Mouse (Mus musculus): ENCODE data around the gene Agxt2. TPM values are rescaled to one million over a fixed set of nuclear protein-coding genes. Genes with fewer than 3 reads are reported as not detected.

The Agxt2 gene
- 3.4 and 4.9 TPM in 2 replicates for polyA plus RNA-seq (2015; fragmentation: Nextera tagmentation; extraction: Ambion mirVana)

GRCm38 (mm10) chr15:10358039-10358948 is at the start of gene Agxt2:
TSS of gene Agxt2 (plus strand) at chr15:10358532.
- 82% methylated on average over 9 of the region's 9 CpGs for WGBS
- peak within 1 kb of the TSS; percentile 35 for H3K27ac ChIP-seq (ENCODE audit: low read length)
- H3K9me3 ChIP-seq (ENCODE audit: low read length) = no peaks in the 10 kb centered on the region
- no peak within 1 kb of the TSS for H3K4me2 ChIP-seq (replicated peaks; ENCODE audit: low read depth, low read length)
- H3K27me3 ChIP-seq (ENCODE audit: insufficient read depth, low read length) = no peaks in the 10 kb centered on the region
- no peak within 1 kb of the TSS for H3K9ac ChIP-seq (replicated peaks; ENCODE audit: low read length)
- peak; percentile 73; the same call in 1 of the 2 replicates for ATAC-seq (ENCODE audit: low FRiP score, low TSS enrichment)
- no peaks in the 10 kb centered on the region for H3K4me1 ChIP-seq (ENCODE audit: insufficient read depth, low read length)
- no peak within 1 kb of the TSS for H3K4me3 ChIP-seq (ENCODE audit: low read length)
- H3K36me3 ChIP-seq (ENCODE audit: insufficient read depth, low read length) = no peaks in the 10 kb centered on the region

- Histone ChIP-seq H3K27ac (ENCODE audit: low read length) (no peak overlapping the region), H3K9ac (replicated peaks; ENCODE audit: low read length) (no peak overlapping the region), H3K36me3 (ENCODE audit: insufficient read depth, low read length) (no peaks in the 10 kb centered on the region), H3K4me1 (ENCODE audit: insufficient read depth, low read length) (no peaks in the 10 kb centered on the region), H3K4me3 (ENCODE audit: low read length) (no peak overlapping the region), H3K9me3 (ENCODE audit: low read length) (no peaks in the 10 kb centered on the region), H3K4me2 (replicated peaks; ENCODE audit: low read depth, low read length) (no peak overlapping the region), H3K27me3 (ENCODE audit: insufficient read depth, low read length) (no peaks in the 10 kb centered on the region)
- WGBS = 28% methylated on average over 5 of the region's 5 CpGs
- ATAC-seq (ENCODE audit: low FRiP score, low TSS enrichment) = no peak
Observed at GRCm38 (mm10) chr15:10311826-10312225, 46.5 kb upstream of the Agxt2 start.

GRCm38 (mm10) chr15:10313522-10314455 is 44.5 kb upstream of the Agxt2 start:
- H3K9ac ChIP-seq (replicated peaks; ENCODE audit: low read length) = no peak overlapping the region
- no peak overlapping the region for H3K27ac ChIP-seq (ENCODE audit: low read length)
- H3K4me2 ChIP-seq (replicated peaks; ENCODE audit: low read depth, low read length) = no peak overlapping the region; the same call in 1 of the 2 replicates
- H3K27me3 ChIP-seq (ENCODE audit: insufficient read depth, low read length) = no peaks in the 10 kb centered on the region
- no peak overlapping the region for H3K4me3 ChIP-seq (ENCODE audit: low read length)
- H3K36me3 ChIP-seq (ENCODE audit: insufficient read depth, low read length) = no peaks in the 10 kb centered on the region
- no peaks in the 10 kb centered on the region for H3K9me3 ChIP-seq (ENCODE audit: low read length)
- WGBS = 35% methylated on average over 7 of the region's 7 CpGs
- peak; percentile 42; the same call in 1 of the 2 replicates for ATAC-seq (ENCODE audit: low FRiP score, low TSS enrichment)
- H3K4me1 ChIP-seq (ENCODE audit: insufficient read depth, low read length) = no peaks in the 10 kb centered on the region

- Histone ChIP-seq H3K27ac (ENCODE audit: low read length) (no peak within 1 kb of the TSS), H3K4me2 (replicated peaks; ENCODE audit: low read depth, low read length) (no peak within 1 kb of the TSS), H3K27me3 (ENCODE audit: insufficient read depth, low read length) (no peaks in the 10 kb centered on the region), H3K9me3 (ENCODE audit: low read length) (no peaks in the 10 kb centered on the region), H3K4me1 (ENCODE audit: insufficient read depth, low read length) (no peaks in the 10 kb centered on the region), H3K36me3 (ENCODE audit: insufficient read depth, low read length) (no peaks in the 10 kb centered on the region), H3K9ac (replicated peaks; ENCODE audit: low read length) (no peak within 1 kb of the TSS), H3K4me3 (ENCODE audit: low read length) (no peak within 1 kb of the TSS)
- WGBS = 84% methylated on average over 2 of the region's 2 CpGs
- ATAC-seq (ENCODE audit: low FRiP score, low TSS enrichment) = no peak
Observed at GRCm38 (mm10) chr15:10325080-10325479, 33.3 kb upstream of the Agxt2 start, which contains the start of gene Gm21973. TSS of gene Gm21973 (plus strand) at chr15:10325380.

- no peaks in the 10 kb centered on the region for H3K4me1 ChIP-seq (ENCODE audit: insufficient read depth, low read length)
- no peak overlapping the region for H3K4me2 ChIP-seq (replicated peaks; ENCODE audit: low read depth, low read length)
- no peak for ATAC-seq (ENCODE audit: low FRiP score, low TSS enrichment)
- H3K27ac ChIP-seq (ENCODE audit: low read length) = no peak overlapping the region
- no peak overlapping the region for H3K4me3 ChIP-seq (ENCODE audit: low read length)
- no peak overlapping the region for H3K9ac ChIP-seq (replicated peaks; ENCODE audit: low read length)
- no peaks in the 10 kb centered on the region for H3K27me3 ChIP-seq (ENCODE audit: insufficient read depth, low read length)
- no peaks in the 10 kb centered on the region for H3K9me3 ChIP-seq (ENCODE audit: low read length)
- WGBS = 85% methylated on average over 3 of the region's 3 CpGs
- H3K36me3 ChIP-seq (ENCODE audit: insufficient read depth, low read length) = no peaks in the 10 kb centered on the region
Observed at GRCm38 (mm10) chr15:10330626-10331025, 27.7 kb upstream of the Agxt2 start.

- no peaks in the 10 kb centered on the region for H3K4me1 ChIP-seq (ENCODE audit: insufficient read depth, low read length)
- ATAC-seq (ENCODE audit: low FRiP score, low TSS enrichment) = peak; percentile 93
- no peaks in the 10 kb centered on the region for H3K9me3 ChIP-seq (ENCODE audit: low read length)
- H3K27me3 ChIP-seq (ENCODE audit: insufficient read depth, low read length) = no peaks in the 10 kb centered on the region
- no peak overlapping the region for H3K4me3 ChIP-seq (ENCODE audit: low read length)
- H3K36me3 ChIP-seq (ENCODE audit: insufficient read depth, low read length) = no peaks in the 10 kb centered on the region
- WGBS = 74% methylated on average over 1 of the region's 1 CpGs
- no peak overlapping the region for H3K27ac ChIP-seq (ENCODE audit: low read length)
- H3K4me2 ChIP-seq (replicated peaks; ENCODE audit: low read depth, low read length) = no peak overlapping the region
- H3K9ac ChIP-seq (replicated peaks; ENCODE audit: low read length) = no peak overlapping the region
Observed at GRCm38 (mm10) chr15:10332566-10332965, 25.8 kb upstream of the Agxt2 start.

- Histone ChIP-seq H3K4me3 (ENCODE audit: low read length) (no peak overlapping the region), H3K9ac (replicated peaks; ENCODE audit: low read length) (no peak overlapping the region), H3K27me3 (ENCODE audit: insufficient read depth, low read length) (no peaks in the 10 kb centered on the region), H3K27ac (ENCODE audit: low read length) (no peak overlapping the region), H3K4me1 (ENCODE audit: insufficient read depth, low read length) (no peaks in the 10 kb centered on the region), H3K4me2 (replicated peaks; ENCODE audit: low read depth, low read length) (no peak overlapping the region), H3K9me3 (ENCODE audit: low read length) (no peaks in the 10 kb centered on the region), H3K36me3 (ENCODE audit: insufficient read depth, low read length) (no peaks in the 10 kb centered on the region)
- no peak for ATAC-seq (ENCODE audit: low FRiP score, low TSS enrichment)
- 79% methylated on average over 3 of the region's 3 CpGs for WGBS
Observed at GRCm38 (mm10) chr15:10338606-10339005, 19.7 kb upstream of the Agxt2 start.

- Histone ChIP-seq H3K27me3 (ENCODE audit: insufficient read depth, low read length) (no peaks in the 10 kb centered on the region), H3K4me3 (ENCODE audit: low read length) (no peak overlapping the region), H3K27ac (ENCODE audit: low read length) (peak overlapping the region; percentile 68), H3K9me3 (ENCODE audit: low read length) (no peaks in the 10 kb centered on the region), H3K4me1 (ENCODE audit: insufficient read depth, low read length) (no peaks in the 10 kb centered on the region), H3K9ac (replicated peaks; ENCODE audit: low read length) (no peak overlapping the region), H3K36me3 (ENCODE audit: insufficient read depth, low read length) (no peaks in the 10 kb centered on the region), H3K4me2 (replicated peaks; ENCODE audit: low read depth, low read length) (no peak overlapping the region)
- WGBS = 55% methylated on average over 6 of the region's 6 CpGs
- ATAC-seq (ENCODE audit: low FRiP score, low TSS enrichment) = peak; percentile 85
Observed at GRCm38 (mm10) chr15:10347044-10347443, 11.3 kb upstream of the Agxt2 start.

GRCm38 (mm10) chr15:10366331-10366730 is 8.0 kb downstream of the Agxt2 start:
- no peaks in the 10 kb centered on the region for H3K9me3 ChIP-seq (ENCODE audit: low read length)
- ATAC-seq (ENCODE audit: low FRiP score, low TSS enrichment) = no peak
- H3K4me1 ChIP-seq (ENCODE audit: insufficient read depth, low read length) = no peaks in the 10 kb centered on the region
- no peaks in the 10 kb centered on the region for H3K36me3 ChIP-seq (ENCODE audit: insufficient read depth, low read length)
- no peak overlapping the region for H3K4me2 ChIP-seq (replicated peaks; ENCODE audit: low read depth, low read length)
- no peak overlapping the region for H3K27ac ChIP-seq (ENCODE audit: low read length)
- no peaks in the 10 kb centered on the region for H3K27me3 ChIP-seq (ENCODE audit: insufficient read depth, low read length)
- H3K4me3 ChIP-seq (ENCODE audit: low read length) = no peak overlapping the region
- no peak overlapping the region for H3K9ac ChIP-seq (replicated peaks; ENCODE audit: low read length)
- WGBS = 90% methylated on average over 2 of the region's 2 CpGs
